Mouse (Mus musculus) hindbrain, embryonic 16.5 days (tissue): ENCODE measurements around the gene Spsb1. TPM values are rescaled to one million over a fixed set of nuclear protein-coding genes. Genes with fewer than 3 reads are reported as not detected.

Experiments used
- ATAC-seq: fragments of 200-750 bp; cut with Nextera tagmentation; 2 replicates; pipeline ENCODE4 v1.8.0; 2017; ENCODE audit warnings: moderate TSS enrichment, moderate library complexity
- H3K27ac ChIP-seq: fragments of 300-500 bp; sonication (generic); 2 replicates; pipeline ENCODE4 v1.5.1; 2014; ENCODE audit warnings: low read depth, mild to moderate bottlenecking, control low read depth, low read length, moderate library complexity
- H3K27me3 ChIP-seq: fragments of 300-500 bp; sonication (generic); replicated peaks from 2 replicates; pipeline ENCODE4 v1.6.1; 2014; ENCODE audit warnings: low read length; ENCODE audit not compliant: control insufficient read depth, insufficient read depth
- H3K36me3 ChIP-seq: fragments of 300-500 bp; sonication (generic); 2 replicates; pipeline ENCODE4 v1.6.1; 2014; ENCODE audit warnings: mild to moderate bottlenecking, low read length, moderate library complexity, mixed read lengths; ENCODE audit not compliant: control insufficient read depth, insufficient read depth
- H3K4me1 ChIP-seq: fragments of 300-500 bp; sonication (generic); 2 replicates; pipeline ENCODE4 v1.6.1; 2014; ENCODE audit warnings: low read depth, low read length; ENCODE audit not compliant: control insufficient read depth, insufficient read depth
- H3K4me2 ChIP-seq: fragments of 300-500 bp; sonication (generic); 2 replicates; pipeline ENCODE4 v1.6.1; 2014; ENCODE audit warnings: mild to moderate bottlenecking, low read length, control low read depth, moderate library complexity
- H3K4me3 ChIP-seq: fragments of 300-500 bp; sonication (generic); 2 replicates; pipeline ENCODE4 v1.5.1; 2014; ENCODE audit warnings: mild to moderate bottlenecking, low read length, control low read depth, moderate library complexity
- H3K9ac ChIP-seq: fragments of 300-500 bp; sonication (generic); 2 replicates; pipeline ENCODE4 v1.6.1; 2014; ENCODE audit warnings: low read depth, mild to moderate bottlenecking, control low read depth, low read length, moderate library complexity
- H3K9me3 ChIP-seq: fragments of 300-500 bp; sonication (generic); 2 replicates; pipeline ENCODE4 v1.6.1; 2014; ENCODE audit warnings: mild to moderate bottlenecking, low read length, moderate library complexity; ENCODE audit not compliant: control insufficient read depth
- WGBS: fragments of 180-500 bp; shearing (Covaris S2); extraction: QIAGEN DNeasy Blood & Tissue Kit; methylation state at CpG from one replicate; pipeline ENCODE4 v1.1.7; 2014; 5-methylcytosine and 5-hydroxymethylcytosine counted together
- polyA plus RNA-seq: library from polyadenylated mRNA; unstranded; fragments of >200 nt; fragmentation: Nextera tagmentation; extraction: Ambion mirVana; gene quantifications from 2 replicates; pipeline ENCODE4 v1.2.1, GENCODE M21; 2015

Spsb1 gene
- polyA plus RNA-seq, 1 experiment from 2014 or later: 10.1 TPM

- no peaks in the 10 kb centered on the region; the same call in 1 of the 2 replicates for H3K4me1 ChIP-seq
- H3K4me2 ChIP-seq: no peak overlapping the region
- H3K9me3 ChIP-seq: no peaks in the 10 kb centered on the region
- H3K4me3 ChIP-seq: no peak overlapping the region
- no peak for ATAC-seq
- no peaks in the 10 kb centered on the region for H3K27me3 ChIP-seq
- no peak overlapping the region for H3K9ac ChIP-seq
- no peak overlapping the region for H3K27ac ChIP-seq
- H3K36me3 ChIP-seq: no peaks in the 10 kb centered on the region
- 79% methylated on average over 3 of the region's 3 CpGs for WGBS
These were observed 53.5 kb downstream of the Spsb1 start for GRCm38 (mm10) chr4:149901349-149901782.

- H3K4me3 ChIP-seq: no peak overlapping the region
- H3K27ac ChIP-seq: no peak overlapping the region
- no peaks in the 10 kb centered on the region for H3K36me3 ChIP-seq
- WGBS: 92% methylated on average over 13 of the region's 13 CpGs
- ATAC-seq: no peak
- no peak overlapping the region for H3K9ac ChIP-seq
- no peak overlapping the region for H3K4me2 ChIP-seq
- H3K4me1 ChIP-seq: peaks cover 4% of the 10 kb centered on the region
- H3K9me3 ChIP-seq: no peaks in the 10 kb centered on the region
- H3K27me3 ChIP-seq: no peaks in the 10 kb centered on the region
These were observed 57.1 kb downstream of the Spsb1 start for GRCm38 (mm10) chr4:149897661-149898260.

- Histone ChIP-seq H3K27ac (no peak overlapping the region), H3K27me3 (no peaks in the 10 kb centered on the region), H3K9ac (no peak overlapping the region), H3K36me3 (no peaks in the 10 kb centered on the region), H3K4me3 (no peak overlapping the region), H3K4me2 (no peak overlapping the region), H3K9me3 (no peaks in the 10 kb centered on the region), H3K4me1 (peaks cover 4% of the 10 kb centered on the region)
- WGBS: 79% methylated on average over 12 of the region's 12 CpGs
- no peak for ATAC-seq
These were observed 58.8 kb downstream of the Spsb1 start for GRCm38 (mm10) chr4:149896024-149896538.

- Histone ChIP-seq H3K9ac (no peak overlapping the region), H3K4me2 (no peak overlapping the region), H3K36me3 (no peaks in the 10 kb centered on the region), H3K4me3 (no peak overlapping the region), H3K27me3 (no peaks in the 10 kb centered on the region), H3K27ac (no peak overlapping the region), H3K4me1 (peaks cover 9% of the 10 kb centered on the region), H3K9me3 (no peaks in the 10 kb centered on the region)
- ATAC-seq: no peak
- WGBS: 63% methylated on average over 7 of the region's 7 CpGs
These were observed 59.6 kb downstream of the Spsb1 start for GRCm38 (mm10) chr4:149895226-149895625.

GRCm38 (mm10) chr4:149894300-149894699 lies 60.5 kb downstream of the Spsb1 start:
- Histone ChIP-seq H3K27ac (no peak overlapping the region), H3K36me3 (no peaks in the 10 kb centered on the region), H3K4me1 (peaks cover 10% of the 10 kb centered on the region), H3K4me2 (no peak overlapping the region), H3K27me3 (no peaks in the 10 kb centered on the region), H3K4me3 (no peak overlapping the region), H3K9ac (no peak overlapping the region), H3K9me3 (no peaks in the 10 kb centered on the region)
- WGBS: 91% methylated on average over 7 of the region's 7 CpGs
- no peak for ATAC-seq

- no peak overlapping the region for H3K9ac ChIP-seq
- peaks cover 10% of the 10 kb centered on the region for H3K4me1 ChIP-seq
- no peak overlapping the region for H3K4me2 ChIP-seq
- ATAC-seq: peak; percentile 74
- H3K27ac ChIP-seq: peak overlapping the region; percentile 54
- no peaks in the 10 kb centered on the region for H3K9me3 ChIP-seq
- H3K27me3 ChIP-seq: no peaks in the 10 kb centered on the region
- WGBS: 15% methylated on average over 11 of the region's 11 CpGs
- no peak overlapping the region for H3K4me3 ChIP-seq
- no peaks in the 10 kb centered on the region for H3K36me3 ChIP-seq
These were observed 61.2 kb downstream of the Spsb1 start for GRCm38 (mm10) chr4:149893611-149894151.

- WGBS: 95% methylated on average over 5 of the region's 5 CpGs
- Histone ChIP-seq H3K9ac (no peak overlapping the region), H3K9me3 (no peaks in the 10 kb centered on the region), H3K4me2 (no peak overlapping the region), H3K36me3 (no peaks in the 10 kb centered on the region), H3K4me1 (peaks cover 12% of the 10 kb centered on the region), H3K27me3 (no peaks in the 10 kb centered on the region), H3K27ac (no peak overlapping the region), H3K4me3 (no peak overlapping the region)
- ATAC-seq: no peak
These were observed 63.5 kb downstream of the Spsb1 start for GRCm38 (mm10) chr4:149891172-149891960.

- 58% methylated on average over 8 of the region's 8 CpGs for WGBS
- no peak for ATAC-seq
- no peaks in the 10 kb centered on the region for H3K9me3 ChIP-seq
- no peaks in the 10 kb centered on the region for H3K36me3 ChIP-seq
- H3K4me2 ChIP-seq: no peak overlapping the region
- peak overlapping the region; percentile 52; the same call in 1 of the 2 replicates for H3K27ac ChIP-seq
- H3K9ac ChIP-seq: no peak overlapping the region
- no peak overlapping the region for H3K4me3 ChIP-seq
- H3K27me3 ChIP-seq: no peaks in the 10 kb centered on the region
- peaks cover 12% of the 10 kb centered on the region for H3K4me1 ChIP-seq
These were observed 64.3 kb downstream of the Spsb1 start for GRCm38 (mm10) chr4:149890551-149890950.

- H3K9ac ChIP-seq: no peak overlapping the region
- no peak overlapping the region for H3K4me2 ChIP-seq
- H3K4me3 ChIP-seq: no peak overlapping the region
- H3K4me1 ChIP-seq: peaks cover 12% of the 10 kb centered on the region
- H3K36me3 ChIP-seq: no peaks in the 10 kb centered on the region
- H3K27me3 ChIP-seq: no peaks in the 10 kb centered on the region
- peak; percentile 67 for ATAC-seq
- 17% methylated on average over 13 of the region's 13 CpGs for WGBS
- H3K27ac ChIP-seq: peak overlapping the region; percentile 52; the same call in 1 of the 2 replicates
- H3K9me3 ChIP-seq: no peaks in the 10 kb centered on the region
These were observed 65.0 kb downstream of the Spsb1 start for GRCm38 (mm10) chr4:149889851-149890250.
